Mouse (Mus musculus) spleen, adult 2 months (tissue): ENCODE results near the gene Sec14l2.

ENCODE experiments used
- CTCF ChIP-seq: fragments of 200-500 bp; IDR thresholded peaks from 2 replicates; pipeline ENCODE4 v1.5.1; 2011; ENCODE audit warnings: mild to moderate bottlenecking, inconsistent platforms; ENCODE audit not compliant: insufficient read depth, insufficient read length, insufficient replicate concordance; ENCODE audit errors: extremely low read depth
- POLR2A ChIP-seq: fragments of 200-500 bp; IDR thresholded peaks from 2 replicates; pipeline ENCODE4 v1.6.1; 2011; ENCODE audit warnings: low read depth, low read length, inconsistent platforms

DNA sequence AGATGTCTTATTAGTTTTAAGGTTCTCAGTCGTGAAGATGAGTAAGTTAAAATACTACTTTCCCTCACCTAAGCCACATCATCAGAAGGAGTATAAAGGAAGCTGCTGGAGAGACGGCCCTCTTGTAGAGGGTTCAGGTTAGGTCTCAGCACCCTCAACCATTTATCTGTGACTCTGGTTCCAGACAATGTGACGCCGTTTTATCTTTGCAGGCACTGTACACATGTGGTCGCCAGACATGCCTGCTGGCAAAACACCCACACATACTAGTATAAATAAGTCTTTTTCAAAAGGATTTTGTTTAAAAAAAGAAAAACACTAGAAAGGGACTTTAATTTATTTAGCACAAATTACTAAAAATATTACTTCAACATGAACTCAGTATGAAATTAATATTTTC, 32.4 kb upstream of the Sec14l2 start:
- TF ChIP-seq CTCF (no peak), POLR2A (no peak)
